Mouse (Mus musculus): ENCODE data around the gene Gm11011.
"Not testable (repeated sequence)": the region's sequence is repeated elsewhere in the genome, so short reads cannot be mapped to it uniquely, and the experiment has no call there.

Gene Gm11011

DNA sequence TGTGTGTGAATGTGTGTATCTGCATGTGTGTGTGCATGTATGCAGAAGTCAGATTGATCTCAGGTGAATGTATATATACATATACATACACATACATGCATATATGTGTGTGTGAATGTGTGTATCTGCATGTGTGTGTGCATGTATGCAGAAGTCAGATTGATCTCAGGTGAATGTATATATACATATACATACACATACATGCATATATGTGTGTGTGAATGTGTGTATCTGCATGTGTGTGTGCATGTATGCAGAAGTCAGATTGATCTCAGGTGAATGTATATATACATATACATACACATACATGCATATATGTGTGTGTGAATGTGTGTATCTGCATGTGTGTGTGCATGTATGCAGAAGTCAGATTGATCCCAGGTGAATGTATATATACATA lies at the start of gene Gm11011:
Gene Gm11011, minus strand, starts transcription at position 101 of the 400 bp plus-strand sequence.
- DNase-seq (ENCODE audit: low spot score in 2 of 2), result not testable (repeated sequence)

DNA sequence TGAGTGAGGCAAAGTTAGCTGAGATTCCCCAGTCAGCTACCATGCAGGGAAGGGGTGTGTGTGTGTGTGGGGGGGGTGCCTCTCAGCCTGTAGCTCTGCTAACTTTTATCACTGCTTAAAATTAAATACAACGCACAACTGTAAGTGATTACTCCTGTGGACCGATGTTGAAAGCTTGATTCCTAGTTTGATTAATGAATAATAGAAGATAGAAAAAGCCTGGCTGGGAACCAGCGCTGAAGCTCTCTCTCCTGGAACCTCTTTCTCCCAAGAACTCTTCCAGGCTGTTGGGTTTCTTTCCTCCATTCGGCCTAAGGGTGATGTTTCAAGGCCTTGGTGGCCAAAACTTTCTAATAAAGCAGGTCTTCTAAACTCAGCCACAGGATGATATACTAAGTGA lies 48.9 kb upstream of the Gm11011 start:
- DNase-seq (ENCODE audit: low spot score in 2 of 2), result no peak

DNA sequence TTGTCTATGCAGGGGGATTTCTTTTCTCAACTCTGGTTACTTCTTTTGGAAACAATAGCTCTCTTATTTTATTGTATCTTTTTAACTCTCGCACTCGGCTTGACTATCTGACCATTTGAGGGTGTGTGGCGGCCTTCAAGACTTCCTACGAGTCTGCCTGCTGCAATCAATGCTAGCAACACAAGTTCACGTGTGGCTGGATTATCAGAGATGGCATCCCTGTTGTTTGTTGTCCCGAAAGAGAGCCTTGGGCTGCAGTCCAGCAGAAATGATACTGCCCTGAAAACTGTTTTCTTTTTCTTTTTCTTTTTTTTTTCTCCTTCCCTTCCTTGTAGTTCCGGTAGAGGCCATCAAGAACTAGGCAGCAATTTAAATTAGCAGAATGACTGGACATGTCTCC lies 47.9 kb upstream of the Gm11011 start:
- DNase-seq (ENCODE audit: low spot score in 2 of 2), result no peak

- no peak for DNase-seq (ENCODE audit: low spot score in 2 of 2)
Measured at GRCm38 (mm10) chr2:169634619-169635382, 47.3 kb upstream of the Gm11011 start.

DNA sequence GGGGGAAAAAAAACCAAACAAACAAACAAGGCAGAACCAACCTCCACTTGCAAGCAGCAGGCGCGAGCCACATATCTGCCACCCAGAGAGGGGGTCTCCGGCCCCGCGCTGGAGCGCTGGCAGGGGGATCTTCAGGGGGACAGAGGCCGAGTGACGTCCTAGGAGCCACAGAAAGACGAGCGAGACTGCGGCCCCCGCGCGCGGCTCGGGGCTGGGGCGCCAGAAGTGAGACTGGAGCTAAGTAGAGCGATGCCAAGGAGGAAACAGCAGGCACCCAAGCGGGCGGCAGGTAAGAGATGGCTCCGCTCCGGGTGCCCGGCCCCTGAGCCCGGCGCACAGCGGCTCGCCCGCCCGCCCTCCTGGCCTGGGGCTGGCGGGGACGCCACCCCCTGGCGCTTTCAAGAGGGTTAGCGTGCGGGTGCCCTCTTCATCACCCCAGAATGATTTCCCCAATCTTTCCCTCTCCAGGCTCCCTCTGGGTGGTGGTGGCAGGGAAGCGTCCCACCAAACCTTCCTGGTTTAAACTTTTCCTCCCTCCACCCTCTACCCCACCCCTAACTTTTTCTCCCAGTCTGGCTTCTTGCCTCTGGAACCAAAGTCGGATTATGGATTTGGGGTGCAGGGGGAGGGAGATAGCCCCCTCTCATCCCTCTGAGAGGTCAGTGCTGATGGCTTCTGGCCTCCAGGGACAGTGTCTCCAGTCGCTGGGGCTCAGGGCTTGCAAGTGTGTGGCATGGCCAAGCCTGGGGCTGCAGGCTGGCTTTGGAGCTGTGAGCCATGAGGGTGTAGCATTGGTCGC lies 46.1 kb upstream of the Gm11011 start:
- DNase-seq (ENCODE audit: low spot score in 2 of 2), result no peak

- no peak for DNase-seq (ENCODE audit: low spot score in 2 of 2)
Measured at GRCm38 (mm10) chr2:169632338-169633151, 45.0 kb upstream of the Gm11011 start, which contains the start of gene Tshz2. Gene Tshz2 (plus strand): TSS chr2:169633013.

GRCm38 (mm10) chr2:169630070-169630469 lies 42.5 kb upstream of the Gm11011 start:
- no peak for DNase-seq (ENCODE audit: low spot score in 2 of 2)

- no peak for DNase-seq (ENCODE audit: low spot score in 2 of 2)
Measured at GRCm38 (mm10) chr2:169621201-169621710, 33.7 kb upstream of the Gm11011 start.

GRCm38 (mm10) chr2:169615998-169616397 lies 28.5 kb upstream of the Gm11011 start:
- DNase-seq (ENCODE audit: low spot score in 2 of 2), result no peak

DNA sequence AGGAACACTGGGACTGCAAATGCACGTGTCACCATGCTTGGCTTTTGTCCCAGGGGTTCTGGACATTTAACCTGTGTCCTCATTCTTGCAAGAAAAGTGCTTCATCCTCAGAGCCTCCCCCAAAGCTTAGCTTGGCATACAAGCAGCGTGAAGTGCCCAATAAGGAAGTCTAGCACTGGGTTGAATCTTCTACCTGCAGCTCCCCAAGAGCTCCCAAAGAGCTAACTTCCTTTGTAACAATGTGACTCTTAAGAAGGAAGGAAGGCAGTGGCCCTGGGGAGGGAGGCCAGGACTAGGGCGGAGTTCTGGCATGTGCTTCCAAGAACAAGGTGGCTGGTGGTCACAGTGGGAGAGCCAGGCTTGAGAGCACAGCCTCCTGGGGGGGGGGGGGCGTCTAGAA lies 27.1 kb upstream of the Gm11011 start:
- DNase-seq (ENCODE audit: low spot score in 2 of 2), result no peak

GRCm38 (mm10) chr2:169611557-169611956 lies 24.0 kb upstream of the Gm11011 start:
- no peak for DNase-seq (ENCODE audit: low spot score in 2 of 2)

GRCm38 (mm10) chr2:169610882-169611281 lies 23.3 kb upstream of the Gm11011 start:
- no peak for DNase-seq (ENCODE audit: low spot score in 2 of 2)

DNA sequence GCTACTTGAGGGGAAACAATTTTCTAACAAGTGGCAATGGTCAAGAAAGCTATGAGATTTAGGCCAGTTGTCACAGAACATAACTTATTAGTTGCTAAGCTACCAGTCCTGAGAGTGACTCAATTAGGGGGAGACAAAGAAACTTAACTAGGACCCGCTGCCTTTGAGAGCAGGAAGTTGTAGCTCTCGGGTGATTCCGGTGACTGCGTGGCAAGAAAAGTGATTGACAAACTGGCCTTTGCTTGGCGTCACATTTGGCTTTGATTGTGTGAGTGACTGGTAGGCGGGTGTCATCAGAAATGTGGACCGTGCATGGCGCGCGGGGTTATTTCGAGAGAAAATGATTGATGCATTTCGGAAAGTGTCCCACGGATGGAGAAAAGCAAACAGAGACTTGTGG lies 22.4 kb upstream of the Gm11011 start:
- no peak for DNase-seq (ENCODE audit: low spot score in 2 of 2)

DNA sequence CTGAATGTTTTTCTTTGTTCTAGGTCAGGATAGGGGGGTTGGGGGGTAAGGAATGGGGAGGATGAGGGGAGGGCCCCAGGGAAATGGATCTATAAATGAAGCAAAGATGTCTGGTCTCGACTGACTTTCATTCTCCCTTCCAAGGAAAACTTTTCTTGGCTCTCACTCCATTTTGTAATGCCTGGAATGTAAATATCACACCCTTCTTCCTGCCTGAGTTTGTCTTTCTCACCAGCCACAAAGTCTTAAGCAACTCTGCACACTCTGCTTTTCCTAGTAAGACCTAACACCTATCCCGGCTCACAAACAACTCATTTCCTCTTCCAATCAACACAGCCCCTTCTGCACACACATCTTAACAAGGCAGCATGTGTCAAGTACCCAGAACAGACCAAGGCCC lies 20.2 kb upstream of the Gm11011 start:
- DNase-seq (ENCODE audit: low spot score in 2 of 2), result no peak

DNA sequence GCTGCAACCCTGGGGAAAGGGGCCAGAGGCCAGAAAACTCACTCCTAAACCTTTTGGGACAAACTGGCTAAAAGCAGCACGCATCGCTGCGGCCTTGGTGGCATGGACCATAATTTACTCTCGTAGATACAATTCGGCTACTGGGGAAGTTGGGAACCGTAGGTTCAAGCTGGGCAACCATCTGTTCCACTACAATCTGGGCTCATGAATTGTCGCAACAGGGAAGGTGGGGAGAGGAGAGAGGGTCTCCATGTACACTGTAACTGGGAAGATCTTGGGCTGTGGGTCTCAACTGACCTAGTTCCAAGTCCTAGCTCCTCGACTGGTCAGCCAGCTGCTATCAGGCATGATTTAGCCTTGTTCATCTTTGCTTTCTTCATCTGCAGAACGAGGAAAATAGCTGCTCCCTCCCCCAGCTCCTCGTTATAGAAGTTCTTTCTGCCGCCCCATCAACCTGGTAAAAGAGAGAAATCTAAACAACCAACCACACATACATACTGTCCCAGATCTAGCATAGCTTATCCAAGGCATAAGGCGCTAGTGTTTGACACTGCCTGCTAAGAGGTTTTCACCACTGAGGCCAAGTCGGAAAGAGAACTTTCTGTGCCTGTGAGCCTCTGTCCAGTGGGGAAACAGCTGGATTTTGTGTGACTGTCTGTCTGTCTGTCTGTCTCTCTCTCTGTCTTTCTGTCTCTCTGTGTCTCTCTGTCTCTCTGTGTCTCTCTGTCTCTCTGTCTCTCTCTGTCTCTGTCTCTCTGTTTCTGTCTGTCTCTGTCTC lies 19.5 kb upstream of the Gm11011 start:
- DNase-seq (ENCODE audit: low spot score in 2 of 2), result no peak

- DNase-seq (ENCODE audit: low spot score in 2 of 2), result peak in 1 of 2 experiments; percentile 23
Measured at GRCm38 (mm10) chr2:169600163-169600562, 12.6 kb upstream of the Gm11011 start.

GRCm38 (mm10) chr2:169599591-169599990 lies 12.0 kb upstream of the Gm11011 start:
- DNase-seq (ENCODE audit: low spot score in 2 of 2), result no peak

DNA sequence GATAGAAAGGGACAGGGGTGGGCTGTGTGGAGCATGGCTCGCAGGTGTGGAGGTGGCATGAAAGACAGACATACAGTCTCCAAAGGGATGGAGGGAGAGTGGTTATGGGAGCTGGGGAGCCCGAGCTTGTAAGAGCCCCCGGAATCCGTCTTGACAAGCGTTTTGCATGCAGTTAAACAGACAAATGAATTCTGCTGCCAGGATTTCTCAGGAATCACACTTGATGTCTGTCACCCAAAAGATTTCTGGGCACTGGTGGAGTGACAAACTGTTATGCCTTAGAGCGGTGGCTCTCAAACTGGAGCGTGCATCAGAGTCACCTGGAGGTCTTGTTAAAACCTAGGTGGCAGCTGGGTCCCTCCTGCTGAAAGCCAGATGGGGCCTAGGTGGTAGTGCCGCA lies 10.4 kb upstream of the Gm11011 start:
- DNase-seq (ENCODE audit: low spot score in 2 of 2), result no peak

DNA sequence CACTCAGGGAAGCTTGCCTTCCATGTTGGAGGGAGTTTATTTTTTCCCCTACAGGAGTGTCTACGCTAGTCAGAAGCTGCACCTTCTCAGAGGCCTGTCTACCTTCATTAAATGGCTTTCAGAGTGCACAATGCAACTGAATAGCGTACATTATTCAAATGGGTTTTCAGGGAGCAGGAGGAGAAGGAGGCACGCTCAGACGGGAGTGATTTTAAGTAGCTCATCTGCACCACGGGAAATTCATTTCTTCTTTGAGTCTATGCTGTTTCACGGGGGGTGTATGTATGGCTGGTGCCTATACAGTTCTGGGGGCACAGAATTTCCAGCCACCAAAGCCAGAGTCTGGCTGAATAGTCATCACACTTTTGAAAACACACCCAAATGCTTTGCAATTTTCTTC lies 9.8 kb upstream of the Gm11011 start:
- no peak for DNase-seq (ENCODE audit: low spot score in 2 of 2)

DNA sequence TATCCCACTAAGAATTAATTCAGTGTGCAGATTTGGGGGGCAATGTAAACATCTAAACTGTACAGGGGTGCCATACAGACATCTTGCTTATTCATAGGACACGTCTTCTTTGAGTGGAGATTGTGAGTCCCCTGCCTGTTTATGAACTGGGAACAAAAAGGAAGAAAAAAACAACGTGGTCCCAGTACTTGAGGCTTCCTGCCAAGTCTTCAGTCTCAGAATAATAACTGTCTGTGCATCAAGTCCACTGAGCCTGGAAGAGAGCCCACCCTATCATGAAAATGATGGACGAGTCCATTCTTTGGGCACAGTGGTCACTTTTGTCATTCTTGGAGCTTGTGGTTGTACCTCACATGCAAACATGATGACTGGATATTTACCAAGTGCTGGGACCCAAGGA lies 6.2 kb upstream of the Gm11011 start:
- DNase-seq (ENCODE audit: low spot score in 2 of 2), result no peak

DNA sequence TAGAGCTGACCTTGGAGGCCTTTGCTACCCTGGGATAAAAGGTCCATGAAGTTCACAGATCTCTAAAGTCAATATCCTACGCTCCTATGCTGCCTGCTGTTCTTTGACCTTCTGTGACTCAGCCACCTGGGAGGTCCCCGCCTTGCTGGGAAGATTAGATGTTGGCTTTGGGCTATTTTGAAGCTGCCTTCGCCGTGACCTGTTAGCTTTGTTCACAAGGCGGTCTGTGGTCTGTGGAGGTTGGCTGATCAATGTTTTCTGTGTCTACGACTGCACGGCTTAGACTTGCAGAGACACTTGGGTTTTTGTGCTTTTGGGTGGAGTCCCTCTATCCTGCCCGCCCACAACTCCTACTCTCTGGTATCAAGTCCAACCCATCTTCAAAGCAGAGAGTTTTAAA lies 2.9 kb upstream of the Gm11011 start:
- DNase-seq (ENCODE audit: low spot score in 2 of 2), result no peak
